Mouse (Mus musculus): ENCODE data around the gene Usp16.

- TF ChIP-seq CTCF (IDR thresholded peaks at IDR 0.05; ENCODE audit: low read depth) (peak; percentile 63), EP300 (IDR thresholded peaks at IDR 0.05; ENCODE audit: low read depth) (no peak)
Observed at GRCm38 (mm10) chr16:87441089-87441488, 13.4 kb upstream of the Usp16 start.
